Mouse (Mus musculus) limb, embryonic 13.5 days (tissue): Measurements from ENCODE around the gene Twist2. TPM values are rescaled to one million over a fixed set of nuclear protein-coding genes. Genes with fewer than 3 reads are reported as not detected.

ENCODE experiments used
- ATAC-seq: fragments of 200-750 bp; cut with Nextera tagmentation; 2 replicates; pipeline ENCODE4 v1.8.0; 2017; ENCODE audit warnings: low read depth, moderate number of reproducible peaks, moderate TSS enrichment; ENCODE audit not compliant: low FRiP score
- H3K27ac ChIP-seq: fragments of 300-500 bp; sonication (generic); 2 replicates; pipeline ENCODE4 v1.5.1; 2015; ENCODE audit warnings: inconsistent platforms, mild to moderate bottlenecking, moderate library complexity
- H3K27me3 ChIP-seq: fragments of 300-500 bp; sonication (generic); 2 replicates; pipeline ENCODE4 v1.6.1; 2015; ENCODE audit warnings: mild to moderate bottlenecking, inconsistent platforms
- H3K36me3 ChIP-seq: fragments of 300-500 bp; sonication (generic); 2 replicates; pipeline ENCODE4 v1.6.1; 2015; ENCODE audit warnings: inconsistent platforms, mild to moderate bottlenecking, moderate library complexity
- H3K4me1 ChIP-seq: fragments of 300-500 bp; sonication (generic); 2 replicates; pipeline ENCODE4 v1.6.1; 2015; ENCODE audit warnings: inconsistent platforms
- H3K4me2 ChIP-seq: fragments of 300-500 bp; sonication (generic); replicated peaks from 2 replicates; pipeline ENCODE4 v1.6.1; 2015; ENCODE audit warnings: inconsistent platforms, mild to moderate bottlenecking, moderate library complexity
- H3K4me3 ChIP-seq: fragments of 300-500 bp; sonication (generic); 2 replicates; pipeline ENCODE4 v1.5.1; 2015; ENCODE audit warnings: moderate library complexity, mild to moderate bottlenecking, inconsistent platforms
- H3K9ac ChIP-seq: fragments of 300-500 bp; sonication (generic); 2 replicates; pipeline ENCODE4 v1.6.1; 2015; ENCODE audit warnings: mild to moderate bottlenecking, inconsistent platforms
- H3K9me3 ChIP-seq: fragments of 300-500 bp; sonication (generic); 2 replicates; pipeline ENCODE4 v1.6.1; 2016; ENCODE audit warnings: inconsistent platforms
- WGBS: fragments of 180-500 bp; shearing (Covaris S2); methylation state at CpG from one replicate; pipeline ENCODE4 v1.1.7; 2015; 5-methylcytosine and 5-hydroxymethylcytosine counted together
- polyA plus RNA-seq: library from polyadenylated mRNA; unstranded; fragments of >200 nt; fragmentation: Nextera tagmentation; extraction: Ambion mirVana; gene quantifications from 2 replicates; pipeline ENCODE4 v1.2.1, GENCODE M21; 2015

Twist2 gene
- polyA plus RNA-seq, 1 experiment from 2014 or later = 59.2 TPM

DNA sequence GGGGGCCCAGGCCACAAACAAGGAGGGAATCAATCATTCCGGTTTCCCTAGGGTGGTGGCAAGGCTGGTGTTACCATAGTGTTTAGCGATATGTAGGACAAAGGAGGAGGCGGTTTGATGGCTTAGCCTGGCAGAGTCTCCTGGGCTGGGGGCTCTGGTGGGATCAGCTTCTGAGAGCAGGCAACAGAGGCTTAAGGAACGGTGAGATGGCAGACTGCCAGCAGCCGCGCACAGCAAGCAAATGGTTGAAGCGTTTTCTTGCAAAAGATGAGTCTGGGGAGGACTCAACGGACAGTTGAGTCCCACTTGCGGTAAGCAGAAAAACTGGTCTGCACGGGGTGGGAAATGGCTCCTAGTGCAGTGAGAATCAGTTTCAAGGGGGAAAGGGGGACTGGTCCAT, 19.3 kb downstream of the Twist2 start:
- Histone ChIP-seq H3K9me3 (no peaks in the 10 kb centered on the region), H3K4me1 (peaks cover 60% of the 10 kb centered on the region), H3K27ac (no peak overlapping the region), H3K9ac (no peak overlapping the region), H3K4me3 (no peak overlapping the region), H3K36me3 (peaks cover 6% of the 10 kb centered on the region; the same call in 1 of the 2 replicates), H3K27me3 (no peaks in the 10 kb centered on the region), H3K4me2 (no peak overlapping the region)
- 62% methylated on average over 10 of the region's 10 CpGs for WGBS
- no peak for ATAC-seq

DNA sequence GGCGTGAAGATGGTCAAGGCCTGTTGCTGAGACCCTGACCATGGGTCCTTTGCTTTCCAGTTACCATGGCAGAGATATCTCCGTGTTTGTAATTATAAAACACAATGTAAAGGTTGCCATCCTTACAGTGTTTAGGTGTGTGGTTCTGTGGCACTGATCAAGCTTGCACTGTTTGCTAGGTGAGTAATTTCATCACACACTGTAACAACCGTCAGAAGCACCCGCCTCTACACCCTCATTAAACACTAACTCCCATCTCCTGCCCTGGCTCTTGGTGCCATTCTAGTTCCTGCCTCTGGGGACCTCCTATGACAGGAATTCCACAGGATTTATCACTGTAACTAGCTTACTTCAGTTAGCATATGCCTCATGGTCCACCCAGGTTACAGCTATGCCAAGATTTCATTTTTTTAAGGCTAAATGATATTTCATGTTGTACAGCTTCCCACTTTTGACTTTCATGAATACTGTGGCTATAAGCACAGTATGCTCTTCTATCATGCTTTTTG, 21.1 kb downstream of the Twist2 start:
- H3K4me1 ChIP-seq = peaks cover 65% of the 10 kb centered on the region
- no peaks in the 10 kb centered on the region for H3K9me3 ChIP-seq
- no peaks in the 10 kb centered on the region for H3K27me3 ChIP-seq
- H3K27ac ChIP-seq = no peak overlapping the region
- H3K36me3 ChIP-seq = peaks cover 6% of the 10 kb centered on the region; the same call in 1 of the 2 replicates
- ATAC-seq = no peak
- H3K9ac ChIP-seq = no peak overlapping the region
- H3K4me3 ChIP-seq = no peak overlapping the region
- WGBS = 79% methylated on average over 4 of the region's 4 CpGs
- no peak overlapping the region for H3K4me2 ChIP-seq

DNA sequence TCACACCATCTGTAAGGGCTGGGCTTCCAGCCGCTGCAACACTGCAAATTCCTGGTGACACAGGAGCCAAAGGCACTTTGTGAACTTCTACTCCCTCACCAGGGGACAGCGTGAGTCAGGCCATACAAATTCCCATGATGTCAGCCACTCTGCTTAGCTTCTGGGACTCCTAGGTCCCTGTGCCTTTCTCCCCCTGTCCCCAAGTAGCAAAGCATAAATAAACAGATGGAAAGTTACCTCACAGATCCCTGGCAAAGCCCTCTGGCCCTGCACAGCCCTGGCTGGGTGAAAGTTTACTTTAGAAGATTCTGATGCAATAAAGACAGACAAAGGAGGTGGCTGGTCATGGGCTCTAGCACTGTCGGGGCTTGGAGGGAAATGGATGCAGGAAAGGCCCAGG, 22.3 kb downstream of the Twist2 start:
- H3K9me3 ChIP-seq = no peaks in the 10 kb centered on the region
- no peak for ATAC-seq
- WGBS = 36% methylated on average over 3 of the region's 3 CpGs
- no peak overlapping the region for H3K27ac ChIP-seq
- H3K27me3 ChIP-seq = no peaks in the 10 kb centered on the region
- H3K4me3 ChIP-seq = no peak overlapping the region
- peaks cover 72% of the 10 kb centered on the region for H3K4me1 ChIP-seq
- H3K9ac ChIP-seq = no peak overlapping the region
- peaks cover 6% of the 10 kb centered on the region; the same call in 1 of the 2 replicates for H3K36me3 ChIP-seq
- H3K4me2 ChIP-seq = no peak overlapping the region

DNA sequence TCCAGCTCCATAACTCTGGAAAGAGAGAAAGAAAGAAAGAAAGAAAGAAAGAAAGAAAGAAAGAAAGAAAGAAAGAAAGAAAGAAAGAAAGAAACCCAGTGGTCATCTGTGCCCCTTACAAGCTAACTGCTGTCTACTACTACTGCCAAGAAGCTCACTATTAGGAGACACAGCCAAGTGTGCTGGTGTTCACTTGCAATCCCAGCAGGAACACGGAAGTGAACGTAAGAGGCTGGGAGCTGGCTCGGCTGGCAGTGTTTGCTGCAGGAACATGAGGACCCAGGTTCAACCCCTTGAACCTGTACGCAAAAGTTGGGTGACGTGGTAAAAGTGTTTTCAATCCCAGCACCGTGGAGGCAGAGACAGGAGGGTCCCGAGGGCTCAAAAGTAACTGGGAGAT, 22.7 kb downstream of the Twist2 start:
- H3K4me1 ChIP-seq = peaks cover 76% of the 10 kb centered on the region
- no peak overlapping the region for H3K4me3 ChIP-seq
- no peak overlapping the region for H3K9ac ChIP-seq
- H3K27me3 ChIP-seq = no peaks in the 10 kb centered on the region
- peaks cover 6% of the 10 kb centered on the region; the same call in 1 of the 2 replicates for H3K36me3 ChIP-seq
- ATAC-seq = no peak
- H3K27ac ChIP-seq = no peak overlapping the region
- WGBS = 81% methylated on average over 7 of the region's 7 CpGs
- no peaks in the 10 kb centered on the region for H3K9me3 ChIP-seq
- H3K4me2 ChIP-seq = no peak overlapping the region

DNA sequence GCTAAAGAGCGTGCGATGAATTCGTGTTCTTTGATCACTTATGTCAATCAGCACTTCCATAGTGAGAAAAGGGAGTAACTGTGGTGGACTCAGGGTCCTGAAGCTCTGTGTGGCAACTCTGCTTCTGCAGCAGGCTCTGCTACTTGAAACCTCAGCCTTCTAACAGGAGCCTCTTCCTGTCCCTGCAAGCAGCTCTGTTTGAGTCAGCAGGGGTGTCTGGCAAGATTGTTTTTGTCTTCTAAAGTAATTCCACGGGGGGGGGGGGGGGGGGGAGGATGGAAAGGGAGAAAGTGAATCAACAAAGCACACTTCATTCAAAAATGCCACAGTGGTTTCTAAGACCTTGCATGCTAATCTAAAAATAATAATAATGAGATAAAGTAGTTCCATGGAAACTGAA, 24.0 kb downstream of the Twist2 start:
- peaks cover 75% of the 10 kb centered on the region for H3K4me1 ChIP-seq
- 43% methylated on average over 4 of the region's 4 CpGs for WGBS
- ATAC-seq = no peak

DNA sequence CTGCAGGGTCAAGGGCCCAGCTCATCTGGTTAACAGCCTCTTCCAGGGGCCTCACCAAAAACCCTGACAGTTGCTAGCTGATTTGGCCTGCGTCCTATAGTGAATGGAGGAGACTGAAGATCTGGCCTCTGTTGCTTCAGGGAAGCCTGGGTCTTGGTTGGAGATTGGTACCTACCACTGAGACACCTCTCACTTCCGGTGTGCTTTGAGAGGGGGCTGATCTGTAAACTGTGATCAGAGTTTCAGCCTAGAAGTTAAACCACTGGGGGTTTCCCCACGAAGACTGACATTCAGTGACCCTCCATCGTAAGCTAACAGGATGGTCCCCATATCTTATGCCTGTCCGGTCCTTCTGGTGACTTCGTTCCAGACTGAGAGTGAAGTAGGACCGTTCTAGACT, 30.7 kb downstream of the Twist2 start:
- Histone ChIP-seq H3K9ac (no peak overlapping the region), H3K36me3 (peaks cover 4% of the 10 kb centered on the region; the same call in 1 of the 2 replicates), H3K27ac (no peak overlapping the region), H3K4me3 (no peak overlapping the region), H3K27me3 (no peaks in the 10 kb centered on the region; the same call in 1 of the 2 replicates), H3K9me3 (no peaks in the 10 kb centered on the region), H3K4me1 (peaks cover 65% of the 10 kb centered on the region), H3K4me2 (no peak overlapping the region)
- ATAC-seq = no peak
- 85% methylated on average over 7 of the region's 7 CpGs for WGBS

More for the DNA sequence above, 24.0 kb downstream of the Twist2 start:
- no peaks in the 10 kb centered on the region for H3K9me3 ChIP-seq
- no peak overlapping the region for H3K9ac ChIP-seq
- H3K4me2 ChIP-seq = no peak overlapping the region
- no peak overlapping the region for H3K4me3 ChIP-seq
- H3K27me3 ChIP-seq = no peaks in the 10 kb centered on the region
- H3K27ac ChIP-seq = no peak overlapping the region
- H3K36me3 ChIP-seq = peaks cover 6% of the 10 kb centered on the region; the same call in 1 of the 2 replicates

DNA sequence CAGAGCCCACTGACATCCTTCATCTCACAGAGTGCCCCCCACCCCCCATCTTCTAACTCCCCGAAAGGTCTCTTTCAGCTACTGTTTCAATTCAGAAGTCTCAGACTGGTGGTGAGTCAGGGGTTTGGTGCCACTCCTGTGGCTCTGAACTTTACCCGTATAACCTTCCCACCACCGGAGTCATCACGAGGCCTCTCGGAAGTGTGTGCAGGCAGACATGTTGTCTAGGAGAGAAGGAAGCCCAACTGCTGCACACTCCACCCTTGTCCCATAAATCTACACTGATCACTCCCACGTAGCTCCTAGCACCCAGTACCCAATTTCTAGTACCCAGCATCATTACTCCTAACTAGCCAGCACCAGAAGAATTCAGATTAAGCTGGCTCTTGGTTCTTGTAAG, 38.3 kb downstream of the Twist2 start:
- 40% methylated on average over 6 of the region's 6 CpGs for WGBS
- Histone ChIP-seq H3K4me1 (peaks cover 41% of the 10 kb centered on the region), H3K9me3 (0 out of 2 replicates have a peak, but pooled peaks cover 4% of the 10 kb centered on the region), H3K4me2 (0 out of 2 replicates have a peak overlapping the region, but pooled peaks have one; percentile 1), H3K27ac (no peak overlapping the region; the same call in 1 of the 2 replicates), H3K36me3 (0 out of 2 replicates have a peak, but pooled peaks cover 13% of the 10 kb centered on the region), H3K9ac (no peak overlapping the region), H3K4me3 (no peak overlapping the region), H3K27me3 (peaks cover 4% of the 10 kb centered on the region)
- no peak for ATAC-seq

DNA sequence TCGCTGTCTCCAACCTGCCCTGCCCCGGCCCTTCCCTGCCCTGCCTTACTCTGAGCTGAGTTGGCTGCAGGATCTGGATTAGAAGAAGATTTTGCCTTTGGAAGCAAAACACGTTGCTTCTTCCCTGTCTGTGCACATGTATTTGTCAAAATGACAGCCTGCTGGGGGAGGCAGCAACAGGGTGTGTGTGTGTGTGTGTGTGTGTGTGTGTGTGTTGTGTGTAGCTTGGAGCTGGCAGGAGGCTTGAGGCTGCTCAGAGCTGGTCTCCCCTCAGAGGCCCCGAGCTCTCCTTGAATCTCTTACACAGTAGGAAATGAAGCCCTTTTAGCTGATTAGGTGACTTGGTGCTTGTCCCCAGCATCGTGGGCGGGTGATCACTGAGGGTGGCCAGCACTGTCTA, 38.7 kb downstream of the Twist2 start:
- H3K4me3 ChIP-seq = no peak overlapping the region
- ATAC-seq = no peak
- no peak overlapping the region for H3K4me2 ChIP-seq
- H3K27me3 ChIP-seq = peaks cover 4% of the 10 kb centered on the region
- no peak overlapping the region for H3K9ac ChIP-seq
- H3K4me1 ChIP-seq = peaks cover 45% of the 10 kb centered on the region
- H3K36me3 ChIP-seq = 0 out of 2 replicates have a peak, but pooled peaks cover 13% of the 10 kb centered on the region
- H3K27ac ChIP-seq = no peak overlapping the region
- WGBS = 75% methylated on average over 6 of the region's 6 CpGs
- 0 out of 2 replicates have a peak, but pooled peaks cover 4% of the 10 kb centered on the region for H3K9me3 ChIP-seq

DNA sequence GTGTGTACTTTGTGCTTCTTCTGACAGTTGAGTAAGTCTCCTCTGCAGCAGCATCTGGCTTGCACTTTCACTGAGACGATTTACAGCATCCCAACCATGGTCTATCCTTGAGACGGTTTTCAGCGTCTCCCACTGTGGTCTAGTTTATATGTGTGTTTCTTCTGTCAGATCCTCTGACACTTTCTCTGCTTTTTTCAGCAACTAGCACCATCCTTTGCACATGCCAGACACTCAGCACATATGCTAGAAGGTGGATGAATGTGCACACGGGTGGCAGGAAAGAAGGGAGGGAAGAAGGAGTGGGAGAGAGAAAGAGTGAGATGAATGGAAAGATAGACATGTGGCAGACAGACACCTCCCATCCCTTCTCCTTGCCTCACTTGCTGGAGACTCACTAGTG, 43.0 kb downstream of the Twist2 start:
- H3K4me1 ChIP-seq = peaks cover 38% of the 10 kb centered on the region
- no peak overlapping the region for H3K4me3 ChIP-seq
- ATAC-seq = no peak
- H3K27ac ChIP-seq = 0 out of 2 replicates have a peak overlapping the region, but pooled peaks have one; percentile 23
- peaks cover 33% of the 10 kb centered on the region for H3K36me3 ChIP-seq
- H3K9ac ChIP-seq = 0 out of 2 replicates have a peak overlapping the region, but pooled peaks have one; percentile 4
- no peak overlapping the region for H3K4me2 ChIP-seq
- H3K9me3 ChIP-seq = 0 out of 2 replicates have a peak, but pooled peaks cover 4% of the 10 kb centered on the region
- 33% methylated on average over 4 of the region's 4 CpGs for WGBS
- H3K27me3 ChIP-seq = peaks cover 4% of the 10 kb centered on the region; the same call in 1 of the 2 replicates

DNA sequence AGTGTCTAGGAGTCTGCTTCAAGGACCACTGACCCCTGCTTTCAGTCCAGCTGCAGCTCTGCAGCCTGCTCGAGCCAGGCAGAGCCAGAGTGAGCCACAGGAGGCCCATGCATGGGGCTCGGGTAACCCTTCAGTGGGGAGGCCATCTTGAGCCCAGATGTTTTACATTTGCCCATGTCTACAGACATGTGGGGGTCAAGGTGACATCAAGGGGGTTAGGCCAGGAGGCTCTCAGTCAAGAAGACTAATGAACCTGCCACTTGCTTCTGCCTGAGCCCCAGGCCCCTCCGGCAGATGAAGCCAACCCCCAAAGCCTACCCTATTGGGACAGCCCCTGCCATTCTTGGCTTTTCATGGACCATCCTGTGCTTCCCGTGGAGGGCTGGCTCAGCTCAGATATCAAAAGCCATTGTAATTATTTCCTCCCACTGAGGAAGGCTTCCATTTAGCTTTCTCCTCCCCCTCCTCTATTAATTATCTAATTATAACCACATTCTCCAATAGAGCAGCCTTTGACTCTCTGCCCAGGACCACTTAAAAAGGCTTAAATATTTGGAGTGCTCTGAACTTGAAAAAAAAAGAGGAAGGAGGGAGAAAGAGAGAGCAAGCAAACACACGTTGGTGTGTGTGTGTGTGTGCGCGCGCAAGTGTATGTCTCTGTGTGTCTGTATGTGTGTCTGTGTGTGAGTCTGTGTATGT, 43.6 kb downstream of the Twist2 start:
- 38% methylated on average over 8 of the region's 8 CpGs for WGBS
- peaks cover 4% of the 10 kb centered on the region; the same call in 1 of the 2 replicates for H3K27me3 ChIP-seq
- ATAC-seq = no peak; the same call in 1 of the 2 replicates
- H3K9me3 ChIP-seq = 0 out of 2 replicates have a peak, but pooled peaks cover 4% of the 10 kb centered on the region
- no peak overlapping the region for H3K4me3 ChIP-seq
- H3K27ac ChIP-seq = 0 out of 2 replicates have a peak overlapping the region, but pooled peaks have one; percentile 34
- no peak overlapping the region for H3K4me2 ChIP-seq
- H3K9ac ChIP-seq = no peak overlapping the region
- H3K36me3 ChIP-seq = peaks cover 37% of the 10 kb centered on the region
- H3K4me1 ChIP-seq = peaks cover 32% of the 10 kb centered on the region

DNA sequence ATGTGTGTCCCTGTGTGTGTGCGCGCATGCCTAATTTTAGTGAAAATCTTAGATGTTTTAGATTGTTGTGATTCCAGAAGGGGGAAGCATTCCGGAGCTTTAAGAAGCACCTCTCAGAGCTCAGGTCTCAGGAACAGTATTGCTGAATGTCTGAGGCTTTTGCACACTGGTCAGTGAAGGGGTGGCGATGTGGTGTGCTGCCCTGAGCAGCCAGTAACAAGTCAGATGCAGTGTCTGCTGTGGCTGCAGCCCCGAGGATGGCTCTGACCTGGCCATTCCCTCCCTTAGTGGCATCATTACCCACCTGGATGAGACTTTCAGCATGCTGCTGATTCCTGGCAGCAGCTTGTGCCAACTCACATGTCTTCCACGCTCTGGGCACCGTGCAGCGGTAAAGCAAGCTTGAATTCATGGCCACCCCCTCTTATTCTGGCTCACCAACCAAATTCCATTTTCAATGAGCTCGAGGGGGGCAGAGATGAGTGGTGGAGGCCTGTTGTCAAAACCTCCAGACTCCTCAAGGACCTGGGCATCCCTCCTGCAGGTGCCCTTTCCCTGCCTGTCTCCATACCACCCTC, 44.2 kb downstream of the Twist2 start:
- peak overlapping the region; percentile 34; the same call in 1 of the 2 replicates for H3K27ac ChIP-seq
- H3K4me1 ChIP-seq = peaks cover 28% of the 10 kb centered on the region
- H3K9ac ChIP-seq = no peak overlapping the region
- 0 out of 2 replicates have a peak, but pooled peaks cover 4% of the 10 kb centered on the region for H3K9me3 ChIP-seq
- H3K4me2 ChIP-seq = no peak overlapping the region
- peaks cover 4% of the 10 kb centered on the region; the same call in 1 of the 2 replicates for H3K27me3 ChIP-seq
- WGBS = 73% methylated on average over 9 of the region's 9 CpGs
- no peak overlapping the region for H3K4me3 ChIP-seq
- no peak for ATAC-seq
- peaks cover 39% of the 10 kb centered on the region for H3K36me3 ChIP-seq

DNA sequence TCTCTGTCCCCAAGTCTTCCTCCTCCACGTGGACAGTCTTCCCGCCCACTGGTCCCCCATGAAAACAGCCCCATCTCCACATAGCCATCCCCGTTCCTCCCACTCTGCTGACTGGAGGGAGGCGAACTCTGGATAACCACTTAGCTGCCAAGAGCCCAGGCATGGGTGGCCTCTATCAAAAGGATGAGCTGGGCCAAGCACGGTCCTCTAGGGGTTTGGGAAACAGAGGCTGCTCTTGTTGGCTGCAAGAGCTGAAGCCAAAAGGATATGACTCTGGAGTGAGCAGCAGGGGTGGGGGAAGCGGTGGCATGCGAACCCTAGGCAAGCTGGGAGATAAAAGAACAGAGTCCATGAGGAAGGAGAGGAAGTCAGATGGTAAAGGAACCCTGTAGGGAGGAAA, 50.0 kb downstream of the Twist2 start:
- no peak overlapping the region for H3K4me3 ChIP-seq
- H3K9me3 ChIP-seq = no peaks in the 10 kb centered on the region
- no peaks in the 10 kb centered on the region for H3K27me3 ChIP-seq
- ATAC-seq = no peak
- H3K36me3 ChIP-seq = peaks cover 26% of the 10 kb centered on the region
- H3K4me2 ChIP-seq = no peak overlapping the region
- no peak overlapping the region for H3K9ac ChIP-seq
- WGBS = 84% methylated on average over 7 of the region's 7 CpGs
- H3K27ac ChIP-seq = no peak overlapping the region
- H3K4me1 ChIP-seq = no peaks in the 10 kb centered on the region
